Mouse (Mus musculus) embryonic facial prominence, embryonic 14.5 days (tissue): ENCODE measurements around the gene Epb41l3. TPM values are rescaled to one million over a fixed set of nuclear protein-coding genes. Genes with fewer than 3 reads are reported as not detected.

Source experiments
- ATAC-seq: fragments of 200-750 bp; cut with Nextera tagmentation; 2 replicates; pipeline ENCODE4 v1.8.0; 2017; ENCODE audit warnings: low read depth, moderate number of reproducible peaks, moderate TSS enrichment
- DNase-seq: peaks from one replicate; pipeline ENCODE4 v3.0.0-alpha.2; 2015; ENCODE audit warnings: low spot score
- H3K27ac ChIP-seq: fragments of 300-500 bp; sonication (generic); replicated peaks from 2 replicates; pipeline ENCODE4 v1.5.1; 2014; ENCODE audit warnings: low read depth, mild to moderate bottlenecking, low read length, moderate library complexity
- H3K27me3 ChIP-seq: fragments of 300-500 bp; sonication (generic); replicated peaks from 2 replicates; pipeline ENCODE4 v1.6.1; 2014; ENCODE audit warnings: low read length; ENCODE audit not compliant: control insufficient read depth, insufficient read depth
- H3K36me3 ChIP-seq: fragments of 300-500 bp; sonication (generic); 2 replicates; pipeline ENCODE4 v1.6.1; 2014; ENCODE audit warnings: low read length, mixed read lengths; ENCODE audit not compliant: control insufficient read depth, insufficient read depth
- H3K4me1 ChIP-seq: fragments of 300-500 bp; sonication (generic); 2 replicates; pipeline ENCODE4 v1.6.1; 2014; ENCODE audit warnings: antibody characterized with exemption, low read length; ENCODE audit not compliant: control insufficient read depth, insufficient read depth
- H3K4me2 ChIP-seq: fragments of 300-500 bp; sonication (generic); 2 replicates; pipeline ENCODE4 v1.6.1; 2014; ENCODE audit warnings: low read depth, mild to moderate bottlenecking, low read length, moderate library complexity, mixed read lengths
- H3K4me3 ChIP-seq: fragments of 300-500 bp; sonication (generic); 2 replicates; pipeline ENCODE4 v1.5.1; 2014; ENCODE audit warnings: low read depth, mild to moderate bottlenecking, low read length
- H3K9ac ChIP-seq: fragments of 300-500 bp; sonication (generic); 2 replicates; pipeline ENCODE4 v1.6.1; 2014; ENCODE audit warnings: low read depth, mild to moderate bottlenecking, low read length, moderate library complexity, mixed read lengths
- H3K9me3 ChIP-seq: fragments of 300-500 bp; sonication (generic); 2 replicates; pipeline ENCODE4 v1.6.1; 2016; ENCODE audit warnings: low read length; ENCODE audit not compliant: control insufficient read depth
- WGBS: fragments of 180-500 bp; shearing (Covaris S2); extraction: QIAGEN DNeasy Blood & Tissue Kit; methylation state at CpG from one replicate; pipeline ENCODE4 v1.1.7; 2014; 5-methylcytosine and 5-hydroxymethylcytosine counted together
- polyA plus RNA-seq: library from polyadenylated mRNA; unstranded; fragments of >200 nt; fragmentation: Nextera tagmentation; extraction: Ambion mirVana; gene quantifications from 2 replicates; pipeline ENCODE4 v1.2.1, GENCODE M21; 2014

Epb41l3 gene
- polyA plus RNA-seq, 1 experiment from 2014 or later: 127 TPM

GRCm38 (mm10) chr17:69290272-69290671 is 214.8 kb downstream of the Epb41l3 start:
- peaks cover 56% of the 10 kb centered on the region for H3K36me3 ChIP-seq
- H3K4me3 ChIP-seq: no peak overlapping the region
- WGBS: 78% methylated on average over 3 of the region's 3 CpGs
- no peak for ATAC-seq
- H3K4me2 ChIP-seq: no peak overlapping the region
- H3K27ac ChIP-seq: no peak overlapping the region
- H3K9ac ChIP-seq: no peak overlapping the region
- DNase-seq: peak; percentile 25
- no peaks in the 10 kb centered on the region for H3K9me3 ChIP-seq
- no peaks in the 10 kb centered on the region for H3K27me3 ChIP-seq
- H3K4me1 ChIP-seq: no peaks in the 10 kb centered on the region

DNA sequence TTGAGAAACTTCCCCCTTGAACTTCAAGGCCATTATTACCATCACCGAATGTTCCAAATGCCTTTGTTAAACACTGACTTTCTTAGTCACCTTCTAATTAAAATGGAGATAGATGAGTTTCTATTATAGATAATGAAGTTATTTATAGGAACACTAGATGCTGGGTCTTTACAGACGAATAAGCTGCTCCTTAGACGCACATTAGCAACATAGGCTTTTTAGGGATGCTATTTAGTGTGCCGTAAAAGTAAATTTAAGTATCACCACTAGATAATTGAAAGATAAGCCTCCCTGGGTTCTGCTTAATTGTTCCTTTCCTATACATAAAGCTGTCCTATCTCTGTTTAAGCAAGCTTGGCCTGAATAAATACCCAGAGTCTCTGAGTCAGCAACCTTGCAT is 226.1 kb downstream of the Epb41l3 start:
- Histone ChIP-seq H3K4me2 (no peak overlapping the region), H3K4me3 (no peak overlapping the region), H3K36me3 (no peaks in the 10 kb centered on the region), H3K9me3 (no peaks in the 10 kb centered on the region), H3K4me1 (no peaks in the 10 kb centered on the region), H3K27me3 (no peaks in the 10 kb centered on the region), H3K9ac (no peak overlapping the region), H3K27ac (no peak overlapping the region)
- 88% methylated on average over 4 of the region's 4 CpGs for whole genome bisulfite sequencing
- ATAC-seq: no peak
- DNase-seq: no peak

DNA sequence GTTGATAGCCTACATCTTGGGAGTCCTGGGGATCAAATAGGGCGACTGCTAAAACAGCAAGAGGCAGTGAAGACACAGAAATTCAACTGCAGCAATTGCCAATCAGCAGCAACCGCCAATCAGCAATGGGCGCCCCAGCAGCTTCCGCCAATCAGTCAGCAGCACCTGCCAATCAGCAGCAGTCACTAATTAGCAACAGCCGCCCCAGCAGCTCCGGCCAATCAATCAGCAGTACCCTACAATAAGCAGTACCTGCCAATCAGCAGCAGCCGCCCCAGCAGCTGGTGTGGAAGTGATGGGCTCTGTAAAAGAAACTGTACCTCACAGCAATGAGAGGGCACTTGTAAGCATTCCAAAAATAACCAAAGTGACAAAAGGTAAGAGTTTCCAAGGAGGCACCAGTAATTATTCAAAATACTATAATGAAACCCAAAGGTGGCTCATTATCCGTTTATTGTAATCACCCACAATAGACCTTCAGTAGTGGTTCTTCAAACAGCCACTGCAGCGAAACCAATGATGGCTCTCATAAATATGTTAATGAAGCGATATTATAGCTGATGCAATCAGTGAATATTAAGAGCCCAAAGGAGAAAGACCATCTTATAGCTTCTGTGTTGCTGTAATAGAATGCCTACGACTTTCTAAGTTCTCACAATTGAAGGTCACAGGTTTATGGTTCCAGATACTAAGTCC is 228.2 kb downstream of the Epb41l3 start:
- no peak overlapping the region for H3K4me2 ChIP-seq
- no peaks in the 10 kb centered on the region for H3K27me3 ChIP-seq
- no peak overlapping the region for H3K27ac ChIP-seq
- 71% methylated on average over 11 of the region's 11 CpGs for WGBS
- H3K4me1 ChIP-seq: no peaks in the 10 kb centered on the region
- no peaks in the 10 kb centered on the region for H3K36me3 ChIP-seq
- no peak overlapping the region for H3K9ac ChIP-seq
- ATAC-seq (no peak), DNase-seq (no peak)
- no peak overlapping the region for H3K4me3 ChIP-seq
- H3K9me3 ChIP-seq: no peaks in the 10 kb centered on the region

DNA sequence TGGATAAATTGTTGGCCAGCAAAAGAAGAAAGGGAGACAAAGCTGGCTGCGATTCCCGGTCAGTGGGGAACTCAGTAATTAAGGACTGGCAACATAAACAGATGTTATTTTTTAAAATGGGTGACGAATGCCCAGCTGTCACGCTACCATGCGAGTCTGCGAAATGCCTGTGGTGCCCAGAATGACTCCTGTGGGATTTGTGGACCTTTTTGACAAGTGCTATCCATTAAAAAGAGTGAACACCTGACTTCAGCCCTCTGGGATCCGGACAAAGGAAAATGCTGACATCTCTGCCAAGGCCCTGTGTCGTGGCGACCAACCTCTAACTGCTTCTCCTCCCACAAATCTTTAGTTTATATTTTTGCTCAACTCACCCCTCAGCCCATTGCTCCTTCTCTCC is 232.2 kb downstream of the Epb41l3 start:
- ATAC-seq: no peak
- no peak overlapping the region for H3K9ac ChIP-seq
- peaks cover 5% of the 10 kb centered on the region; the same call in 1 of the 2 replicates for H3K4me1 ChIP-seq
- no peaks in the 10 kb centered on the region for H3K27me3 ChIP-seq
- no peak overlapping the region for H3K27ac ChIP-seq
- no peaks in the 10 kb centered on the region for H3K9me3 ChIP-seq
- no peak overlapping the region for H3K4me3 ChIP-seq
- H3K4me2 ChIP-seq: no peak overlapping the region
- no peaks in the 10 kb centered on the region for H3K36me3 ChIP-seq
- no peak for DNase-seq
- 57% methylated on average over 9 of the region's 9 CpGs for WGBS

DNA sequence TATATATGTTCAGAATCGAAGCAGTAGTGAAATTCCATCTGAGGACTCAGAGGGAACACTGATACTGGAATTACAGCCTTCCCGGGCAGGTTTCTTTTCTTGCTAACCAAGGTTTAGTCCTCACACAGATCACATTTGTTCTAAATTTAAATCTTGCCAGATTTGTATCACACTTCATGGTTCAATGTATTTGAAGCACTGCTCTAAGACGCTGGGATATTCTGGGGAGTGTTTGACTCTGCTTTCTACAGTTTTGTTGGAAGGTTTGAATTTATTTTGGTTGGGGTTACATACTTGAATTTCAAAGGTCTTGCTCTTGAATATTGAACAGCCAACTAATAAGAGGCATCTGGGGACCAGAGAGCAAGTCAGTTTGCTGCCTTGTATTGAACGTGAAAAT is 234.4 kb downstream of the Epb41l3 start:
- Histone ChIP-seq H3K9ac (no peak overlapping the region), H3K4me1 (peaks cover 5% of the 10 kb centered on the region; the same call in 1 of the 2 replicates), H3K4me3 (no peak overlapping the region), H3K9me3 (no peaks in the 10 kb centered on the region), H3K4me2 (no peak overlapping the region), H3K36me3 (no peaks in the 10 kb centered on the region), H3K27me3 (no peaks in the 10 kb centered on the region), H3K27ac (no peak overlapping the region; the same call in 1 of the 2 replicates)
- WGBS: 37% methylated on average over 4 of the region's 4 CpGs
- ATAC-seq: 0 out of 2 replicates have a peak, but pooled peaks have one; percentile 26
- peak; percentile 63 for DNase-seq

DNA sequence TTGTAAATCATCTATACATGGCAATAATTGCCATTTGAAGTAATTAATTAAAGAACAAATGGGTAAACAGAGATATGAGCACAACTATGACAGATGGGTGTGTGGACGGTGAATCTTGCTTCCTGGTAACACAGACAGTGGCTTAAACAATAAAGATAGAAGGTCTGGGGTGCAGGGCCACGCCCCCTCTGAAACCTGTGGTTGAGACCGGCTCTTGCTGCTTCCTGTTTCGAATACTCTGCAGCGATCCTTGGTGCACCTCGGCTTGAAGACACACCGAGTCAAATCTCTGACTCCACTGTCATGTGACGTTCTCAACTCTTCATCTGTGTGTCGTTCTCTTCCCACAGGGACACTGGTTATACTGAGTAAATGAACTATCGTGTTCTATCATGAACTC is 245.0 kb downstream of the Epb41l3 start:
- no peak overlapping the region for H3K27ac ChIP-seq
- WGBS: 93% methylated on average over 10 of the region's 10 CpGs
- no peak for DNase-seq

GRCm38 (mm10) chr17:69322721-69323120 is 247.2 kb downstream of the Epb41l3 start:
- no peak overlapping the region for H3K4me2 ChIP-seq
- H3K9ac ChIP-seq: no peak overlapping the region
- H3K9me3 ChIP-seq: no peaks in the 10 kb centered on the region
- ATAC-seq: no peak
- no peak overlapping the region for H3K27ac ChIP-seq
- H3K27me3 ChIP-seq: no peaks in the 10 kb centered on the region
- no peak overlapping the region for H3K4me3 ChIP-seq
- DNase-seq: no peak
- no peaks in the 10 kb centered on the region for H3K4me1 ChIP-seq
- no peaks in the 10 kb centered on the region for H3K36me3 ChIP-seq
- WGBS: 84% methylated on average over 2 of the region's 2 CpGs

More for the DNA sequence above, 245.0 kb downstream of the Epb41l3 start:
- H3K9me3 ChIP-seq: no peaks in the 10 kb centered on the region
- no peaks in the 10 kb centered on the region for H3K27me3 ChIP-seq
- H3K4me2 ChIP-seq: no peak overlapping the region
- no peak for ATAC-seq
- no peak overlapping the region for H3K9ac ChIP-seq
- H3K36me3 ChIP-seq: no peaks in the 10 kb centered on the region
- no peak overlapping the region for H3K4me3 ChIP-seq
- no peaks in the 10 kb centered on the region for H3K4me1 ChIP-seq
